Mouse (Mus musculus) limb, embryonic 15.5 days (tissue): ENCODE measurements at regions not wholly inside any gene's neighbourhood (a gene's known extent, or its start where the extent isn't known, plus 50 kb on each side); places are given as distances from the start of the nearest gene placed in this dataset.

ENCODE experiments used
- ATAC-seq: fragments of 200-750 bp; cut with Nextera tagmentation; 2 replicates; pipeline ENCODE4 v1.8.0; 2017; ENCODE audit warnings: low read depth, moderate TSS enrichment; ENCODE audit not compliant: insufficient number of reproducible peaks, low FRiP score, low TSS enrichment
- H3K27ac ChIP-seq: fragments of 300-500 bp; sonication (generic); 2 replicates; pipeline ENCODE4 v1.5.1; 2015; ENCODE audit warnings: moderate library complexity, mild to moderate bottlenecking, inconsistent platforms
- H3K27me3 ChIP-seq: fragments of 300-500 bp; sonication (generic); 2 replicates; pipeline ENCODE4 v1.6.1; 2015; ENCODE audit warnings: inconsistent platforms
- H3K36me3 ChIP-seq: fragments of 300-500 bp; sonication (generic); 2 replicates; pipeline ENCODE4 v1.6.1; 2015; ENCODE audit warnings: inconsistent platforms
- H3K4me1 ChIP-seq: fragments of 300-500 bp; sonication (generic); 2 replicates; pipeline ENCODE4 v1.6.1; 2015; ENCODE audit warnings: inconsistent platforms
- H3K4me2 ChIP-seq: fragments of 300-500 bp; sonication (generic); 2 replicates; pipeline ENCODE4 v1.6.1; 2015; ENCODE audit warnings: mild to moderate bottlenecking, inconsistent platforms
- H3K4me3 ChIP-seq: fragments of 300-500 bp; sonication (generic); 2 replicates; pipeline ENCODE4 v1.5.1; 2015; ENCODE audit warnings: mild to moderate bottlenecking, inconsistent platforms
- H3K9ac ChIP-seq: fragments of 300-500 bp; sonication (generic); 2 replicates; pipeline ENCODE4 v1.6.1; 2015; ENCODE audit warnings: inconsistent platforms
- H3K9me3 ChIP-seq: fragments of 300-500 bp; sonication (generic); 2 replicates; pipeline ENCODE4 v1.6.1; 2016; ENCODE audit warnings: inconsistent platforms
- WGBS: fragments of 180-500 bp; shearing (Covaris S2); methylation state at CpG from one replicate; pipeline ENCODE4 v1.1.7; 2015; 5-methylcytosine and 5-hydroxymethylcytosine counted together

DNA sequence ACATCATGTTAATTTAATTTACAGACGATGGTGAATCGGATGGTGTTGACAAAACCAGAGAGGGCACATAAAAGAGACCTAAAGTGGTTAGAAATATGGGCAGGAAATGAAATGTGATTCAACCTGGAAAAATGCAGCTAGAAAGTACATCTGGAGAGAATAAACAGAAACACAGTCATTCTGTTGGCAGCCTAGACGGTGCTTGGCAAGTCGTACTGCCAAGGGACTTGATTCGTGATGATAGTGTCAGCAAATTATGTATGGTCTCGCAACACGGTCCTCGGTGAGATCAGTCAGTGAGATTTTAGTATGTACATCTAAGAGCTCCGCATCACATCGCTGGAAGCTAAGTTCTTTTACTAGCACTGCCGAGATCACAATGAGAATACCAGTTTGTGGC lies 338.3 kb upstream of the Pmfbp1 start:
- Histone ChIP-seq H3K9ac (no peak overlapping the region), H3K36me3 (no peaks in the 10 kb centered on the region), H3K4me2 (peak overlapping the region; percentile 30), H3K27ac (peak overlapping the region; percentile 50; the same call in 1 of the 2 replicates), H3K9me3 (no peaks in the 10 kb centered on the region), H3K4me3 (no peak overlapping the region), H3K4me1 (peaks cover 6% of the 10 kb centered on the region; the same call in 1 of the 2 replicates), H3K27me3 (no peaks in the 10 kb centered on the region)
- ATAC-seq, result no peak
- WGBS, result 17% methylated on average over 11 of the region's 11 CpGs

DNA sequence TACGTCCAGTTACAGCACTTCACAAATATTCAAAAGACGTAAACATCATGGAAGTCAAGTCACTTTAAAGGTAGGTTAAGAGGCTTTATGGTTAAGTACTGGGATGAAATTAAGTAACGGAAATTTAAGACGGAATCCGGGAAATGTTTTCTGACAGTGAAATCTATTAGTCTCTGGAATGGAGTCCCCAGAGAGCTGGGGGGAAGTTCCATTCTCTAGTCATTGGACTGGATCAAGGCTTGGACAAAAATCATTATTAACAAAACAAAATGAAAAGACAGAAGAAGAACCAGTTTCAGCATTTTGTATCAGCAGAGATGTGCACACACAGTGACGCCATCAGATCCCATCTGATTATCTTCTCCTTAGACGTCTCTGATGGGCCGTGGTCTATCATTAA lies 337.8 kb upstream of the Pmfbp1 start:
- 53% methylated on average over 8 of the region's 8 CpGs for WGBS
- Histone ChIP-seq H3K4me3 (no peak overlapping the region), H3K4me2 (no peak overlapping the region; the same call in 1 of the 2 replicates), H3K36me3 (no peaks in the 10 kb centered on the region), H3K9me3 (no peaks in the 10 kb centered on the region), H3K27ac (peak overlapping the region; percentile 50; the same call in 1 of the 2 replicates), H3K27me3 (no peaks in the 10 kb centered on the region), H3K4me1 (peaks cover 6% of the 10 kb centered on the region; the same call in 1 of the 2 replicates), H3K9ac (no peak overlapping the region)
- no peak for ATAC-seq

DNA sequence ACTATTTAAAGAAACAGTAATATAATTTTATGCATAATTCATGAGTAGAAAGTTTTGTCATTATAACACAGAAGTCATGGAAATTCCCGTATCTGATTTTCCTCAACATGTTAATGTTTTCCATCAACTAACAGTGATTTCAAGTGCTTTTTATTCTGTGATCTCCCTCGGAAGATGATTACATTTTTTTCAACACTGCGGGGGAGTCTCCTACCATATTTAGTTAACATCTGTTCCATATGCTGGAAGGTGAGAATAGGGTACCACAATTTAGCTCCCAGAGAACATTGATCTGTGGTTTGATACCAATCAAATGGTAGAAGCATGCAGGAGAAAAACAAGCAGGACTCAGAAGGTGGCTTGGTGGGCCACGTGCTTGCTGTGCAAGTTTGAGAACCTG lies 321.1 kb upstream of the Pmfbp1 start:
- no peak overlapping the region for H3K27ac ChIP-seq
- H3K9ac ChIP-seq, result no peak overlapping the region
- no peak overlapping the region for H3K4me2 ChIP-seq
- H3K4me1 ChIP-seq, result peaks cover 7% of the 10 kb centered on the region; the same call in 1 of the 2 replicates
- H3K4me3 ChIP-seq, result no peak overlapping the region
- no peaks in the 10 kb centered on the region for H3K36me3 ChIP-seq
- no peak for ATAC-seq
- H3K27me3 ChIP-seq, result no peaks in the 10 kb centered on the region
- H3K9me3 ChIP-seq, result no peaks in the 10 kb centered on the region
- 76% methylated on average over 4 of the region's 4 CpGs for WGBS

DNA sequence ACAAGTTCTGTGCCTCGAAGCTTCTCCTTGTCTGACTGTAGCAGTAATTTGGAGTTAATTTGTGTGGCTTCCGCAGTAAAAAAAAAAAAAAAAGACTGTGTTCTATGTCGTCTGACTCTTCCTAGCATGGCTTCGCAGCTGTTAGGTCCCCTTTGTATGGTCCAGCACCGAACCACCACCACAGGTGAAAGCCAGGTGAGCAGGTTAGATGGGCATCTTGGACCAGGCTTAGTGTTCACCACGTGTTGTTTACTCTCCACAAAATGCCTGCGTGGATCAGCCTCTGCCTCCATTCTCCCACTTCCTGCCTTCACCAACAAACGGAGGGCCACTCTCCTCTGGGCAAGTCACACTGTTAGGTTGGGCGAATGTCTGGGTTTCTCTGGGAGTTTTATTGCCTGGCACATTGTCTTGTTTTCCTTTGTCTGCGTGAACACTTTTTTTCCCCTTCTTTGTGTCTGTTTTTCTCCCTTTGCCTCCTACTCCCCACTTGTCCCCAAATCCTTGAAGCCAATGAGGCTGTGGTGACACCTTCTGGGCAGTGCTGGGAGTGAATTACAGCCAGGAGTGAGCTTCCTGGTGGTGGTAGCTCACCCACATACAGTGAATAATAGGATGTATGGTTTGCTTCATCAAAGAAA lies 308.1 kb upstream of the Pmfbp1 start:
- Histone ChIP-seq H3K9me3 (no peaks in the 10 kb centered on the region), H3K27ac (no peak overlapping the region), H3K4me2 (peak overlapping the region; percentile 51), H3K27me3 (no peaks in the 10 kb centered on the region), H3K4me1 (peaks cover 4% of the 10 kb centered on the region), H3K9ac (peak overlapping the region; percentile 21; the same call in 1 of the 2 replicates), H3K36me3 (no peaks in the 10 kb centered on the region), H3K4me3 (peak overlapping the region; percentile 21)
- WGBS, result 22% methylated on average over 10 of the region's 10 CpGs
- peak; percentile 52; the same call in 1 of the 2 replicates for ATAC-seq

DNA sequence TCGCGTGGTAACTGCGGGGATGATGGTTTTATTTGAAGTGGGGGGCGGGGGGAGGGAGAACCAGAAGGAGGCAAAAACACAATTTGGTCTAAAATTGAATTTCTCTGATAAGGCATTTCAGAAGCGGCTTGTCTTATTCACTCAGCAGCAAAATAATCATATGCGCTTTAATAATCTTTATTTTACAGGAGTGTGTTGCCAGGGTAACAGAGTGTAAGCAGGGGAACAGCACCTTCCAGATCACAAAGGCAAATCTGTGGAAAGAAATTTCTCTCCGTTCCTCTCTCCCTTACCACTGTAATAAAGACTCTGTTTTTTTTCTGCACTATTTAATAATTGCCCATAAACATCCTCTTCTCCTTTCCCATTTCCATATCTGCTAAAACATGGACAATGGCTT lies 306.2 kb upstream of the Pmfbp1 start:
- Histone ChIP-seq H3K4me2 (no peak overlapping the region), H3K27ac (no peak overlapping the region), H3K4me3 (no peak overlapping the region), H3K9ac (no peak overlapping the region), H3K4me1 (peaks cover 4% of the 10 kb centered on the region), H3K27me3 (no peaks in the 10 kb centered on the region), H3K9me3 (no peaks in the 10 kb centered on the region), H3K36me3 (no peaks in the 10 kb centered on the region)
- ATAC-seq, result no peak
- WGBS, result 54% methylated on average over 7 of the region's 7 CpGs

DNA sequence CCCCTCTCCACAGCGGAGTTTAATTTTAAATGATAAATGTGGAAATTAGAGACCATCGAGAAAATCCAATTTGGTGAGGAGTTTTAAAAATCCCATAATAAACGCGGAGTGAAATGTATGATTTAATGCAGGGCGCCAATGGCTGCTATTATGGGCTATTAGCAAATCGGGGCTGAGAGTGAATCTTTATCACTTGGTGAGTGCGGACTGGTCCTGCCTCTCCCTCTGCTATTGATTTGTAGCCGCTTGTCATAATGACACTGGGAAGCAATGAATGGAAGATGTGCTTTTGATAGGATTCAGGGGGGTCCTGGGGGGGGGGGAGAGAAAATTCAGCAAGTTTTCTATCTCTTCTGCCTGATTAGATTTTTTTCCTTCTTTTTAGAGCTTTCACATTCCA lies 279.6 kb upstream of the Pmfbp1 start:
- H3K9ac ChIP-seq, result no peak overlapping the region
- no peaks in the 10 kb centered on the region for H3K36me3 ChIP-seq

DNA sequence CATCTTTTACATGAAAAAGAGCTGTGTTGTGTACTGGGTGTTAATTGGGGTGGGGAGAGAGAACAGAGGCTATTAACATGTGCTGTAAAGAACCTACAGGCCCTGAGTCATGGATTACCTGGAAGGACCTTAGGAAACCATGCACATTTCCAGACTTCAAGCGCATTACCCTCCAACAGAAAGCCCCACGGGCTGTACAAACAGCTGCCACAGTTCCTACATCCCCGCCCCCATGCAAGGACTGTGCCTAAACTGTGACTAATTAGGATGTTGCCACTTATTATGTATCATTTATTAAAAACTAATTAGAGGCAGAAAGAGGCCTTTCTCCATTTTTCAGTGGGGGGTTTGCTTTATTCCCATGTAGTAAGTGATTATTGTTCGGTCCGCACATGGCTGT lies 277.5 kb upstream of the Pmfbp1 start:
- H3K9me3 ChIP-seq, result no peaks in the 10 kb centered on the region
- H3K27ac ChIP-seq, result no peak overlapping the region
- no peaks in the 10 kb centered on the region for H3K27me3 ChIP-seq
- no peak overlapping the region for H3K4me2 ChIP-seq
- no peak for ATAC-seq
- H3K4me3 ChIP-seq, result no peak overlapping the region
- no peaks in the 10 kb centered on the region for H3K36me3 ChIP-seq
- 58% methylated on average over 5 of the region's 5 CpGs for WGBS
- no peaks in the 10 kb centered on the region for H3K4me1 ChIP-seq
- H3K9ac ChIP-seq, result no peak overlapping the region

More for the DNA sequence above, 279.6 kb upstream of the Pmfbp1 start:
- WGBS, result 72% methylated on average over 8 of the region's 8 CpGs
- no peak overlapping the region for H3K27ac ChIP-seq
- no peaks in the 10 kb centered on the region for H3K9me3 ChIP-seq
- no peaks in the 10 kb centered on the region for H3K4me1 ChIP-seq
- H3K27me3 ChIP-seq, result no peaks in the 10 kb centered on the region
- no peak for ATAC-seq
- H3K4me2 ChIP-seq, result no peak overlapping the region
- no peak overlapping the region for H3K4me3 ChIP-seq

DNA sequence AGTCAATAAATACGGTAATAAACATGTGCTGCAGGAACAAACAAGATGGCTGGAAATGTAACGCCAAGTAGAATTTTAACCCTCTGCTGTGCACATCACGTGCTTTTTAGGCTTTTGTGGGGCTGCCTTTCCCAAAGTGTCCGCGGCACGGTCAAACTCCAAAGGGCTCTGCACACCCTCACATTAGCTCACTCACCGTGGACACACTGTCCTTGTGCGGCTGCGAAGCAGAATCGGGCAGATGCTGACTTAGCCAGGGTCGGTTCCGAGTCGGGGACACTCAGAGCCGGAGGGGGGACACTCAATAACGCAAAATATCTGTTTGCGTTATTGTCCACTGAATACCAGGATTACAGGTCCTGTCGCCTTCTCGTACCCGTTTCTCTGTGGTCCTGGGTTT lies 276.5 kb upstream of the Pmfbp1 start:
- Histone ChIP-seq H3K4me2 (no peak overlapping the region), H3K4me3 (no peak overlapping the region), H3K9me3 (no peaks in the 10 kb centered on the region), H3K9ac (no peak overlapping the region), H3K27ac (no peak overlapping the region), H3K36me3 (no peaks in the 10 kb centered on the region), H3K4me1 (no peaks in the 10 kb centered on the region), H3K27me3 (no peaks in the 10 kb centered on the region)
- WGBS, result 85% methylated on average over 19 of the region's 19 CpGs
- ATAC-seq, result no peak

DNA sequence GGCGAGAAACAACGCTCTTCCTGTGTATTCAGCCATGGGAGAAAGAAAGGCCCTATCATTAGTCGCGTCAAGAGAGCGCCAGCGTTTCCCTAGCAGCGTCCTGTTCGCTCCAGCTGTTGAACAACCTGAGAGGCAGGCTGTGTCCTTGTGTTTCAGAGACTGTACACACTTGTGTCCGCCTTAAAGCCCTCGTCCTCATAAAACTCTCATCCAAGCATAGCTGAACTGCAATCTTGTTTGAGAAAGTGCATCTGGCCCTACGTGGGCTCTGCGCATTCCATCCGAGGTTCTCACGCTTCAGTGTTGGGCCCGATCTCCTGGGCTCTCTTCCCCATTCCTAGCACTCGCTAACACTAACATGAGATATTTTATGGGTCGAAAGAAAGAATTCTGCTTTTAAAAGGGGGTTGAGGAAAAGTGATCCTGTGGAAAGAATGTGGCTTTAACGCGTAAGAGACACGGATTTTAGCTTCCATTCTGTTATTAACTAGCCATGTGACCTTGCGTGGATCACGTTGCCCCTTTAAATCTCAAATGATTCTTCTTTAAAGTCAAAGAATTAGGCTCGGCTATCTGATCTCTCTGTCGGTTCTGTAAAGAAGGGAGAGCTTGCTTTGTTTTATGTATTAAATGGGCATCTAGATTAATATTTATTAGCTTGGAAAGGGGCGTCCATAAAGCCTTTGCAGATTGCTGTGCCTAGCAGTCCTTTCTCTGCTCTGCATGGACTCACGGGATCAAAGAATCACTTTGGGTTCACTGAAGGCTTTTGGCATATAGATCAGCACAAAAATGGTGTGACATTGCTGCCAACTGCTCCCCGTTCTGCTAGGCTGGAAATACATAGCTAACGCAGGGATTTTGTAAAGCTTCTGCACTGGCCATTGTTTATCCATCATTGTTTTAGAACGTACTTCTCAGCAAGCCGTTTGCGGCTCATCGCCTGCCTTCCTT lies 261.3 kb upstream of the Pmfbp1 start:
- Histone ChIP-seq H3K27me3 (no peaks in the 10 kb centered on the region), H3K36me3 (no peaks in the 10 kb centered on the region), H3K4me3 (no peak overlapping the region), H3K4me1 (peaks cover 9% of the 10 kb centered on the region), H3K27ac (peak overlapping the region; percentile 43; the same call in 1 of the 2 replicates), H3K9me3 (no peaks in the 10 kb centered on the region), H3K9ac (no peak overlapping the region), H3K4me2 (0 out of 2 replicates have a peak overlapping the region, but pooled peaks have one; percentile 4)
- ATAC-seq, result 0 out of 2 replicates have a peak, but pooled peaks have one; percentile 48
- WGBS, result 51% methylated on average over 32 of the region's 32 CpGs

DNA sequence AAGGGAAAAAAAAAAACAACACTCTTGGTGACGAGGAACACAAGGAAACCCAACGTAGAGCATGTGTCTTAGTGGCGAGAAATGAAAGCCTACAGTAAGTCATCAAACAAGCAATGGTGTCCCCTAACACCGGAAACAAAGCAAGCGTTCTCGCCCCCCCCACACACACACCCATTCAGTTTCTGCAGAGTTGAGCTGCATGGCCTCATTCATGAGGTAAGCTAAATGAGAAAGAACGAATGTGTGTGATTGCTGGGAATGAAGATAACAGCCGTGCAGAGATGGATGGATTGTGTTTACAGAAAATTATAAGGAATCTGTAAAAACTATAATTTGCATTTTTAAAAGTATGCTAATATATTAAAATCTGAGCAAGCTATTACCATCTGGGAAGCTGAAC lies 248.3 kb upstream of the Pmfbp1 start:
- Histone ChIP-seq H3K4me2 (no peak overlapping the region), H3K4me1 (no peaks in the 10 kb centered on the region), H3K4me3 (no peak overlapping the region), H3K36me3 (no peaks in the 10 kb centered on the region), H3K27me3 (no peaks in the 10 kb centered on the region), H3K9me3 (no peaks in the 10 kb centered on the region), H3K9ac (no peak overlapping the region), H3K27ac (no peak overlapping the region)
- WGBS, result 72% methylated on average over 8 of the region's 8 CpGs
- no peak for ATAC-seq

DNA sequence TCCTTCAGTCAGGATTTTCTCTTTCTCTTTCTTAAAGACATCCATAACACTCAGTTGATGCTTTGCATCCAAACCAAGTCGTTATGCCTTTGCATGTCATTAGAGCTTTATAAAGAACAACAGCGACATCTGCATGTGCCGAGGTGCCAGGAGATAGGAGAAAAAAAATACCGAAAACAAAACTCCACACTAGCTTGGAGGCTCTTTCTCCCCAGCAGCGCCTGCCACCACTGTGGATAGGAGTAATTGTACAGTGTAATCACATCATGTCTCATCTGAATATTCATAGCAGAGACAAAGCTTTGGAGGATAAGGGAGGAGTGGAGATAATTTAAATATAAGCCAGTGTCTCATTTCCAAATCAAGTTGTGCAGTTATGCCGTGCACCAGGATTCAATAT lies 246.0 kb upstream of the Pmfbp1 start:
- ATAC-seq, result no peak
- Histone ChIP-seq H3K4me1 (0 out of 2 replicates have a peak, but pooled peaks cover 6% of the 10 kb centered on the region), H3K9me3 (no peaks in the 10 kb centered on the region), H3K4me2 (no peak overlapping the region), H3K4me3 (no peak overlapping the region), H3K27me3 (no peaks in the 10 kb centered on the region), H3K9ac (no peak overlapping the region), H3K36me3 (no peaks in the 10 kb centered on the region), H3K27ac (no peak overlapping the region)
- WGBS, result 80% methylated on average over 6 of the region's 6 CpGs

DNA sequence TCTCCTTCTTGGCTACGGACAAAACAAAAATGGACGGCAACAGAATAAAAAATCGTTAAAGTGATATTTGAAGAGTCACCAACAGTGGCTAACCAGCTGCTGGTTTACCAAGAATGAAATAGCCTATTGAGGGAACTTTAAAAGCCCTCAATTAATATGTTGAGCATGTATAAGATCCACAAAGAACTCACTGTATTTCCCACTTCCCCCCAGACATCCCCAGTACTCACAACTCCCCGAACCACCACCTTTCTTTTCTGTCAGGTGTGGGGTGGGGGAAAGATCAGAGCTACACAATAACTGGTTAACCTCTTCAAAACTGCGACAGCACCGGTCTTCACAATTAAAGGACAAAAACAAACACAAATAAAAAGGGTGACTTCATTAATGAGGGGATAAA lies 245.5 kb upstream of the Pmfbp1 start:
- Histone ChIP-seq H3K9me3 (no peaks in the 10 kb centered on the region), H3K4me3 (no peak overlapping the region), H3K27me3 (no peaks in the 10 kb centered on the region), H3K36me3 (no peaks in the 10 kb centered on the region), H3K27ac (no peak overlapping the region), H3K9ac (no peak overlapping the region), H3K4me2 (no peak overlapping the region), H3K4me1 (0 out of 2 replicates have a peak, but pooled peaks cover 6% of the 10 kb centered on the region)
- 68% methylated on average over 6 of the region's 6 CpGs for WGBS
- ATAC-seq, result no peak
